Mouse (Mus musculus): Measurements from ENCODE around the gene Dhcr7.

DNA sequence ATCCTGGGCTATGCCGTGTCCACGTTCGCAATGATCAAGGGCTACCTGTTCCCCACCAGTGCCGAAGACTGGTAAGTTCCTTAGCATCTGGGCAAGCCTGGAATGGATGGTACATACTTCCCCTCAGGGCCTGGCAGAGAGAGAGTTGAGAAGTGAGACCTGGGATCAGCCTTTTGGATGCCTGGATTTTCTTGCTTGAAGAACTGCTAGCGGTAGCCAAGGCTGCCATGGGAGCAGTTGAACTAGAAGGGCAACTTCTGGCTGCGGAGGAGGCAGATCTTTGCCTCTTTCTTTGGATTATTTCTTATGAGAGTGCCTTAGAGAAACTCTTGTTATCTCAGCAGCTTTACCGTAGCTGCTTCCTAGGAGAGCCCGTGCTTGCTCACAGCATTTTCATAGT, 18.4 kb downstream of the Dhcr7 start:
- no peak for TF ChIP-seq CTCF (IDR thresholded peaks at IDR 0.05; ENCODE audit: low read depth)
- TF ChIP-seq EP300 (optimal IDR thresholded peaks at IDR 0.05), result no peak

Data from stomach, postnatal 0 days (tissue).